9 mouse cellular contexts compared by ENCODE assay signal in the genomic region with DNA sequence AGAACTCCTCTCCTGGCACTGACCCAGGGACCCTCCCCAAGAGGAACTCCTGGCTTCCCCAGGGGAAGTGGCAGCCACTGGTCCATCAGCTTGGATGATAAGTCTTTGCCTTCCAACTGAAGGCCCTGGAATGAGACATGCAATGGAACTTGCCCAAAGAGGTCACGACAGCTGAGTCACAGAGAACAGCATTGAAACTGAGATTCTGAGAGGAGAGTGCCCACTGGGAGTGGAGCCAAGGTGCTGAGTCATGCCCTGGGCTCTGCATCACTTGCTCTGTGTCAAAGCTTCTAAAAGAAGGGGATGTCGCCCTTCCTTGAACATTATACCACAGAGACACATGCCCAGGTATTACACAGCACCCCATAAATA.
DNase-seq lines count a peak whose midpoint lies in the region; ATAC-seq and TF ChIP-seq lines count a peak whose summit lies in the region.
"Had no signal": no experiment of that assay in that cellular context is flagged by ENCODE, and none has a peak within 500 bp of the region (broad histone marks: within the 10 kb centered on the region; RNA-seq: fewer than 3 reads in every experiment).

No protein-coding gene starts in this region.

- peaks cover 23% of the 10 kb centered on the region for H3K4me1 ChIP-seq in heart, embryonic 16.5 days (ENCODE audit: control insufficient read depth, insufficient read depth, low read length)
- H3K4me1 ChIP-seq in lung, embryonic 14.5 days (ENCODE audit: insufficient read depth), result no peaks in the 10 kb centered on the region

- no peaks in the 10 kb centered on the region for H3K27me3 ChIP-seq in C2C12 (ENCODE audit: control insufficient read depth, insufficient read depth, insufficient read length)
- no peaks in the 10 kb centered on the region for H3K27me3 ChIP-seq in heart, embryonic 16.5 days (ENCODE audit: control insufficient read depth, insufficient read depth, low read length)
- no peaks in the 10 kb centered on the region for H3K27me3 ChIP-seq in lung, embryonic 14.5 days (ENCODE audit: insufficient read depth, low read length)

- 0 out of 2 replicates have a peak overlapping the region, but pooled peaks have one; percentile 37 for H3K27ac ChIP-seq in heart, embryonic 16.5 days (ENCODE audit: low read length)
- no peak overlapping the region for H3K27ac ChIP-seq in lung, embryonic 14.5 days (ENCODE audit: low read depth)
- H3K27ac ChIP-seq: limb, embryonic 12.5 days had no signal

- no peak for DNase-seq in frontal cortex, postnatal 25 days (ENCODE audit: low spot score in 2 of 2)
- DNase-seq in cerebellum, adult 11-12 months, result peak; percentile 67
- peak; percentile 21 for DNase-seq in lung, embryonic 14.5 days
- no peak for DNase-seq in B cell, adult 2 months

- H3K79me3 ChIP-seq in C2C12 (ENCODE audit: low read depth), result no peaks in the 10 kb centered on the region

- WGBS in heart, embryonic 16.5 days, result 42% methylated on average over 2 of the region's 2 CpGs
- WGBS in lung, embryonic 14.5 days, result 74% methylated on average over 2 of the region's 2 CpGs

- no peak overlapping the region for H3K9ac ChIP-seq in heart, embryonic 16.5 days (ENCODE audit: low read length)
- no peak overlapping the region for H3K9ac ChIP-seq in lung, embryonic 14.5 days
- H3K9ac ChIP-seq: limb, embryonic 12.5 days had no signal

- no peak overlapping the region for H3K4me2 ChIP-seq in heart, embryonic 16.5 days (ENCODE audit: low read depth, low read length)
- H3K4me2 ChIP-seq in lung, embryonic 14.5 days, result no peak overlapping the region
- H3K4me2 ChIP-seq: limb, embryonic 12.5 days had no signal

- no peak overlapping the region for H3ac ChIP-seq in C2C12 (ENCODE audit: control insufficient read depth, insufficient read length, low read depth)

- TF ChIP-seq CTCF in C2C12 (IDR thresholded peaks at IDR 0.05; ENCODE audit: control insufficient read depth, insufficient read depth, insufficient read length), result no peak
- no peak for TF ChIP-seq CTCF in lung, embryonic 14.5 days (IDR thresholded peaks at IDR 0.05; ENCODE audit: low read depth)

- H3K9me3 ChIP-seq in heart, embryonic 16.5 days (replicated peaks; ENCODE audit: control insufficient read depth, low read length), result 0 out of 2 replicates have a peak, but pooled peaks cover 3% of the 10 kb centered on the region
- no peaks in the 10 kb centered on the region for H3K9me3 ChIP-seq in lung, embryonic 14.5 days (ENCODE audit: low read depth, low read length)

- no peaks in the 10 kb centered on the region for H3K79me2 ChIP-seq in C2C12 (ENCODE audit: control insufficient read depth, insufficient read depth)

- ATAC-seq in frontal cortex, adult (ENCODE audit: low TSS enrichment), result 0 out of 2 replicates have a peak, but pooled peaks have one; percentile 8
- ATAC-seq in heart, embryonic 16.5 days (replicated peaks; ENCODE audit: extremely low read depth, insufficient read depth, low FRiP score), result peak; percentile 49
- ATAC-seq in lung, embryonic 14.5 days (ENCODE audit: insufficient read depth), result no peak; the same call in 1 of the 2 replicates
- ATAC-seq in inflammation-experienced regulatory T-cells, adult 6 months, result no peak

- H3K4me3 ChIP-seq in C2C12 (ENCODE audit: insufficient read depth, poor library complexity, severe bottlenecking), result no peak overlapping the region
- H3K4me3 ChIP-seq in heart, embryonic 16.5 days (ENCODE audit: low read length), result no peak overlapping the region
- no peak overlapping the region for H3K4me3 ChIP-seq in lung, embryonic 14.5 days (ENCODE audit: low read depth, low read length)
- H3K4me3 ChIP-seq: limb, embryonic 12.5 days had no signal

- no peaks in the 10 kb centered on the region for H3K36me3 ChIP-seq in C2C12 (ENCODE audit: control insufficient read depth, insufficient read depth)
- H3K36me3 ChIP-seq in heart, embryonic 16.5 days (ENCODE audit: control insufficient read depth, insufficient read depth), result no peaks in the 10 kb centered on the region
- H3K36me3 ChIP-seq in lung, embryonic 14.5 days (ENCODE audit: insufficient read depth), result no peaks in the 10 kb centered on the region
- H3K36me3 ChIP-seq: limb, embryonic 12.5 days had no signal

TF ChIP-seq in C2C12, 6 proteins besides CTCF, POLR2A, EP300 and RAD21:
- peak; percentile 36 for TF ChIP-seq CEBPB (IDR thresholded peaks at IDR 0.05; ENCODE audit: low read depth)
- peak; percentile 42 for TF ChIP-seq MYOD1 (IDR thresholded peaks at IDR 0.05; ENCODE audit: control insufficient read depth, insufficient read length, low read depth)
- TF ChIP-seq MAX (IDR thresholded peaks at IDR 0.05), result no peak
- TF ChIP-seq FOSL1 (IDR thresholded peaks at IDR 0.05; ENCODE audit: insufficient read depth, low read length, poor library complexity, severe bottlenecking), result peak; percentile 71
- no peak for TF ChIP-seq MYOG (IDR thresholded peaks at IDR 0.05; ENCODE audit: control insufficient read depth, extremely low read depth, insufficient read length)
TF ChIP-seq in C2C12: peak in this region for 3.

Comparison
In these comparisons a context has a peak if more than half of its experiments do, and no peak if none do; other contexts are left out.
1. ATAC-seq: peak in frontal cortex, adult (single experiment) and heart, embryonic 16.5 days (single experiment); none in lung, embryonic 14.5 days (single experiment) and inflammation-experienced regulatory T-cells, adult 6 months (single experiment).
2. DNase-seq: peak in cerebellum, adult 11-12 months (single experiment) and lung, embryonic 14.5 days (single experiment); none in frontal cortex, postnatal 25 days (0 of 2) and B cell, adult 2 months (0 of 2).